Mouse (Mus musculus): ENCODE measurements around the gene Lrrc14b. TPM values are rescaled to one million over a fixed set of nuclear protein-coding genes. Genes with fewer than 3 reads are reported as not detected.

The Lrrc14b gene
- polyA plus RNA-seq, 1 experiment from 2014 or later: 0.60 TPM

GRCm38 (mm10) chr13:74362218-74362617 lies 1.6 kb downstream of the Lrrc14b start:
- H3K9me3 ChIP-seq (replicated peaks; ENCODE audit: control insufficient read depth, low read length): no peaks in the 10 kb centered on the region
- no peak overlapping the region for H3K9ac ChIP-seq (ENCODE audit: low read depth, low read length)
- peaks cover 9% of the 10 kb centered on the region for H3K4me1 ChIP-seq (ENCODE audit: control insufficient read depth, insufficient read depth, low read length)
- no peak overlapping the region for H3K4me2 ChIP-seq
- 68% methylated on average over 2 of the region's 2 CpGs for WGBS (ENCODE audit: insufficient replicate concordance)
- no peak overlapping the region for H3K27ac ChIP-seq (ENCODE audit: low read depth, low read length)
- H3K36me3 ChIP-seq (ENCODE audit: control insufficient read depth, insufficient read depth, low read length): peaks cover 17% of the 10 kb centered on the region
- no peak overlapping the region for H3K4me3 ChIP-seq (ENCODE audit: low read depth, low read length)
- no peaks in the 10 kb centered on the region for H3K27me3 ChIP-seq (ENCODE audit: control insufficient read depth, insufficient read depth, low read length)
- no peak for ATAC-seq (replicated peaks; ENCODE audit: insufficient number of reproducible peaks, low FRiP score, low TSS enrichment)

- H3K4me1 ChIP-seq (ENCODE audit: control insufficient read depth, insufficient read depth, low read length): no peaks in the 10 kb centered on the region
- H3K27ac ChIP-seq (ENCODE audit: low read depth, low read length): no peak overlapping the region
- no peak overlapping the region for H3K4me2 ChIP-seq
- H3K4me3 ChIP-seq (ENCODE audit: low read depth, low read length): no peak overlapping the region
- WGBS (ENCODE audit: insufficient replicate concordance): 96% methylated on average over 13 of the region's 13 CpGs
- no peaks in the 10 kb centered on the region for H3K9me3 ChIP-seq (replicated peaks; ENCODE audit: control insufficient read depth, low read length)
- H3K36me3 ChIP-seq (ENCODE audit: control insufficient read depth, insufficient read depth, low read length): peaks cover 21% of the 10 kb centered on the region
- H3K27me3 ChIP-seq (ENCODE audit: control insufficient read depth, insufficient read depth, low read length): no peaks in the 10 kb centered on the region
- no peak for ATAC-seq (replicated peaks; ENCODE audit: insufficient number of reproducible peaks, low FRiP score, low TSS enrichment)
- no peak overlapping the region for H3K9ac ChIP-seq (ENCODE audit: low read depth, low read length)
Measured at GRCm38 (mm10) chr13:74356491-74356890, 7.3 kb downstream of the Lrrc14b start.

GRCm38 (mm10) chr13:74350435-74350906 lies 13.3 kb downstream of the Lrrc14b start:
- Histone ChIP-seq H3K36me3 (ENCODE audit: control insufficient read depth, insufficient read depth, low read length) (no peaks in the 10 kb centered on the region), H3K27ac (ENCODE audit: low read depth, low read length) (no peak overlapping the region; the same call in 1 of the 2 replicates), H3K27me3 (ENCODE audit: control insufficient read depth, insufficient read depth, low read length) (no peaks in the 10 kb centered on the region), H3K4me3 (ENCODE audit: low read depth, low read length) (peak overlapping the region; percentile 73), H3K9me3 (replicated peaks; ENCODE audit: control insufficient read depth, low read length) (no peaks in the 10 kb centered on the region), H3K4me2 (peak overlapping the region; percentile 75), H3K4me1 (ENCODE audit: control insufficient read depth, insufficient read depth, low read length) (peaks cover 9% of the 10 kb centered on the region; the same call in 1 of the 2 replicates), H3K9ac (ENCODE audit: low read depth, low read length) (peak overlapping the region; percentile 91)
- peak; percentile 9; the same call in 1 of the 2 replicates for ATAC-seq (replicated peaks; ENCODE audit: insufficient number of reproducible peaks, low FRiP score, low TSS enrichment)
- 1% methylated on average over 15 of the region's 15 CpGs for WGBS (ENCODE audit: insufficient replicate concordance)

GRCm38 (mm10) chr13:74349566-74350434 lies 14.0 kb downstream of the Lrrc14b start, which contains the start of the genes Sdha and Ccdc127:
Gene Sdha, minus strand, starts transcription at chr13:74350280.
Gene Ccdc127, plus strand, starts transcription at chr13:74350309.
- Histone ChIP-seq H3K4me3 (ENCODE audit: low read depth, low read length) (peak within 1 kb of the TSS; percentile 73), H3K36me3 (ENCODE audit: control insufficient read depth, insufficient read depth, low read length) (no peaks in the 10 kb centered on the region), H3K27me3 (ENCODE audit: control insufficient read depth, insufficient read depth, low read length) (no peaks in the 10 kb centered on the region), H3K9ac (ENCODE audit: low read depth, low read length) (peak within 1 kb of the TSS; percentile 91), H3K4me2 (peak within 1 kb of the TSS; percentile 75), H3K27ac (ENCODE audit: low read depth, low read length) (peak within 1 kb of the TSS; percentile 85), H3K4me1 (ENCODE audit: control insufficient read depth, insufficient read depth, low read length) (peaks cover 9% of the 10 kb centered on the region; the same call in 1 of the 2 replicates), H3K9me3 (replicated peaks; ENCODE audit: control insufficient read depth, low read length) (no peaks in the 10 kb centered on the region)
- ATAC-seq (replicated peaks; ENCODE audit: insufficient number of reproducible peaks, low FRiP score, low TSS enrichment): peak; percentile 94
- WGBS (ENCODE audit: insufficient replicate concordance): 2% methylated on average over 57 of the region's 57 CpGs

- no peak overlapping the region for H3K27ac ChIP-seq (ENCODE audit: low read depth, low read length)
- H3K27me3 ChIP-seq (ENCODE audit: control insufficient read depth, insufficient read depth, low read length): no peaks in the 10 kb centered on the region
- ATAC-seq (replicated peaks; ENCODE audit: insufficient number of reproducible peaks, low FRiP score, low TSS enrichment): 0 out of 2 replicates have a peak, but pooled peaks have one; percentile 49
- H3K4me2 ChIP-seq: no peak overlapping the region
- WGBS (ENCODE audit: insufficient replicate concordance): 55% methylated on average over 3 of the region's 3 CpGs
- H3K4me1 ChIP-seq (ENCODE audit: control insufficient read depth, insufficient read depth, low read length): no peaks in the 10 kb centered on the region
- H3K9me3 ChIP-seq (replicated peaks; ENCODE audit: control insufficient read depth, low read length): no peaks in the 10 kb centered on the region
- peaks cover 19% of the 10 kb centered on the region for H3K36me3 ChIP-seq (ENCODE audit: control insufficient read depth, insufficient read depth, low read length)
- no peak overlapping the region for H3K9ac ChIP-seq (ENCODE audit: low read depth, low read length)
- no peak overlapping the region for H3K4me3 ChIP-seq (ENCODE audit: low read depth, low read length)
Measured at GRCm38 (mm10) chr13:74341036-74341435, 22.8 kb downstream of the Lrrc14b start.

GRCm38 (mm10) chr13:74329321-74329720 lies 34.5 kb downstream of the Lrrc14b start:
- Histone ChIP-seq H3K9me3 (replicated peaks; ENCODE audit: control insufficient read depth, low read length) (no peaks in the 10 kb centered on the region), H3K4me1 (ENCODE audit: control insufficient read depth, insufficient read depth, low read length) (no peaks in the 10 kb centered on the region), H3K9ac (ENCODE audit: low read depth, low read length) (no peak overlapping the region), H3K27me3 (ENCODE audit: control insufficient read depth, insufficient read depth, low read length) (no peaks in the 10 kb centered on the region), H3K4me3 (ENCODE audit: low read depth, low read length) (no peak overlapping the region), H3K4me2 (no peak overlapping the region), H3K27ac (ENCODE audit: low read depth, low read length) (no peak overlapping the region), H3K36me3 (ENCODE audit: control insufficient read depth, insufficient read depth, low read length) (peaks cover 36% of the 10 kb centered on the region)
- no peak for ATAC-seq (replicated peaks; ENCODE audit: insufficient number of reproducible peaks, low FRiP score, low TSS enrichment)

- Histone ChIP-seq H3K4me1 (ENCODE audit: control insufficient read depth, insufficient read depth, low read length) (peaks cover 5% of the 10 kb centered on the region; the same call in 1 of the 2 replicates), H3K4me3 (ENCODE audit: low read depth, low read length) (peak within 1 kb of the TSS; percentile 71), H3K4me2 (peak within 1 kb of the TSS; percentile 91), H3K36me3 (ENCODE audit: control insufficient read depth, insufficient read depth, low read length) (peaks cover 14% of the 10 kb centered on the region), H3K9ac (ENCODE audit: low read depth, low read length) (peak within 1 kb of the TSS; percentile 74), H3K9me3 (replicated peaks; ENCODE audit: control insufficient read depth, low read length) (no peaks in the 10 kb centered on the region), H3K27ac (ENCODE audit: low read depth, low read length) (no peak within 1 kb of the TSS; the same call in 1 of the 2 replicates), H3K27me3 (ENCODE audit: control insufficient read depth, insufficient read depth, low read length) (no peaks in the 10 kb centered on the region)
- ATAC-seq (replicated peaks; ENCODE audit: insufficient number of reproducible peaks, low FRiP score, low TSS enrichment): peak; percentile 100
- under 1% methylated on average over 36 of the region's 36 CpGs for WGBS (ENCODE audit: insufficient replicate concordance)
Measured at GRCm38 (mm10) chr13:74317170-74317849, 46.5 kb downstream of the Lrrc14b start, which contains the start of gene Pdcd6. Gene Pdcd6, minus strand, starts transcription at chr13:74317580.

- H3K27me3 ChIP-seq (ENCODE audit: control insufficient read depth, insufficient read depth, low read length): no peaks in the 10 kb centered on the region
- 3% methylated on average over 15 of the region's 15 CpGs for WGBS (ENCODE audit: insufficient replicate concordance)
- no peaks in the 10 kb centered on the region for H3K9me3 ChIP-seq (replicated peaks; ENCODE audit: control insufficient read depth, low read length)
- H3K4me2 ChIP-seq: peak overlapping the region; percentile 91
- peak overlapping the region; percentile 71 for H3K4me3 ChIP-seq (ENCODE audit: low read depth, low read length)
- ATAC-seq (replicated peaks; ENCODE audit: insufficient number of reproducible peaks, low FRiP score, low TSS enrichment): no peak
- peak overlapping the region; percentile 74 for H3K9ac ChIP-seq (ENCODE audit: low read depth, low read length)
- peaks cover 9% of the 10 kb centered on the region for H3K36me3 ChIP-seq (ENCODE audit: control insufficient read depth, insufficient read depth, low read length)
- H3K27ac ChIP-seq (ENCODE audit: low read depth, low read length): no peak overlapping the region; the same call in 1 of the 2 replicates
- H3K4me1 ChIP-seq (ENCODE audit: control insufficient read depth, insufficient read depth, low read length): peaks cover 5% of the 10 kb centered on the region; the same call in 1 of the 2 replicates
Measured at GRCm38 (mm10) chr13:74316789-74317169, 47.0 kb downstream of the Lrrc14b start.

Measured in heart, embryonic 11.5 days (tissue).